Mouse (Mus musculus) cerebellum, adult 11-12 months (tissue): ENCODE results near the gene Vmn2r117.
"Not testable (repeated sequence)": the region's sequence is repeated elsewhere in the genome, so short reads cannot be mapped to it uniquely, and the experiment has no call there.

ENCODE experiments used
- DNase-seq: peaks from one replicate; pipeline ENCODE4 v3.0.0; 2022

Gene Vmn2r117

GRCm38 (mm10) chr17:23479599-23479998 is at the start of gene Vmn2r117:
Gene Vmn2r117 (minus strand): TSS chr17:23479699.
- not testable (repeated sequence) for DNase-seq

GRCm38 (mm10) chr17:23522941-23523732 is 43.6 kb upstream of the Vmn2r117 start:
- DNase-seq, result not testable (repeated sequence)

- no peak for DNase-seq
These were observed 39.4 kb upstream of the Vmn2r117 start for GRCm38 (mm10) chr17:23518701-23519423.

GRCm38 (mm10) chr17:23433150-23433679 is 46.3 kb downstream of the Vmn2r117 start:
- DNase-seq, result no peak
